Mouse (Mus musculus): ENCODE measurements at regions not wholly inside any gene's neighbourhood (a gene's known extent, or its start where the extent isn't known, plus 50 kb on each side); places are given as distances from the start of the nearest gene placed in this dataset.

GRCm38 (mm10) chr8:8498753-8499152 lies 162.3 kb downstream of the Efnb2 start:
- no peak for ATAC-seq
- Histone ChIP-seq H3K4me3 (ENCODE audit: low read depth, low read length) (no peak overlapping the region), H3K4me1 (replicated peaks; ENCODE audit: control insufficient read depth, insufficient read depth, low read length) (no peaks in the 10 kb centered on the region), H3K27me3 (replicated peaks; ENCODE audit: control insufficient read depth, insufficient read depth, low read length) (no peaks in the 10 kb centered on the region), H3K4me2 (replicated peaks; ENCODE audit: low read depth) (no peak overlapping the region), H3K9ac (ENCODE audit: low read depth, low read length) (no peak overlapping the region), H3K27ac (ENCODE audit: low read depth, low read length) (no peak overlapping the region), H3K9me3 (ENCODE audit: control insufficient read depth) (no peaks in the 10 kb centered on the region), H3K36me3 (ENCODE audit: control insufficient read depth, insufficient read depth) (no peaks in the 10 kb centered on the region)
- 66% methylated on average over 5 of the region's 5 CpGs for WGBS
- no peak for TF ChIP-seq CTCF (IDR thresholded peaks at IDR 0.05; ENCODE audit: low read depth)

- no peak for ATAC-seq
- Histone ChIP-seq H3K9me3 (ENCODE audit: control insufficient read depth) (no peaks in the 10 kb centered on the region), H3K36me3 (ENCODE audit: control insufficient read depth, insufficient read depth) (no peaks in the 10 kb centered on the region), H3K27ac (ENCODE audit: low read depth, low read length) (no peak overlapping the region), H3K4me1 (replicated peaks; ENCODE audit: control insufficient read depth, insufficient read depth, low read length) (no peaks in the 10 kb centered on the region), H3K9ac (ENCODE audit: low read depth, low read length) (no peak overlapping the region), H3K4me2 (replicated peaks; ENCODE audit: low read depth) (no peak overlapping the region), H3K4me3 (ENCODE audit: low read depth, low read length) (no peak overlapping the region), H3K27me3 (replicated peaks; ENCODE audit: control insufficient read depth, insufficient read depth, low read length) (no peaks in the 10 kb centered on the region)
- WGBS = 86% methylated on average over 7 of the region's 7 CpGs
- no peak for TF ChIP-seq CTCF (IDR thresholded peaks at IDR 0.05; ENCODE audit: low read depth)
Measured at GRCm38 (mm10) chr8:8495472-8495871, 165.6 kb downstream of the Efnb2 start.

- Histone ChIP-seq H3K9me3 (ENCODE audit: control insufficient read depth) (no peaks in the 10 kb centered on the region), H3K9ac (ENCODE audit: low read depth, low read length) (no peak overlapping the region), H3K36me3 (ENCODE audit: control insufficient read depth, insufficient read depth) (no peaks in the 10 kb centered on the region), H3K4me3 (ENCODE audit: low read depth, low read length) (no peak overlapping the region), H3K4me2 (replicated peaks; ENCODE audit: low read depth) (no peak overlapping the region), H3K27me3 (replicated peaks; ENCODE audit: control insufficient read depth, insufficient read depth, low read length) (no peaks in the 10 kb centered on the region), H3K4me1 (replicated peaks; ENCODE audit: control insufficient read depth, insufficient read depth, low read length) (no peaks in the 10 kb centered on the region), H3K27ac (ENCODE audit: low read depth, low read length) (no peak overlapping the region)
- WGBS = 92% methylated on average over 10 of the region's 10 CpGs
- no peak for ATAC-seq
- peak; percentile 22 for TF ChIP-seq CTCF (IDR thresholded peaks at IDR 0.05; ENCODE audit: low read depth)
Measured at GRCm38 (mm10) chr8:8494281-8494680, 166.8 kb downstream of the Efnb2 start.

GRCm38 (mm10) chr8:8491908-8492307 lies 169.1 kb downstream of the Efnb2 start:
- 85% methylated on average over 2 of the region's 2 CpGs for WGBS
- no peak for ATAC-seq

GRCm38 (mm10) chr8:8489784-8490183 lies 171.3 kb downstream of the Efnb2 start:
- 60% methylated on average over 9 of the region's 9 CpGs for WGBS
- TF ChIP-seq CTCF (IDR thresholded peaks at IDR 0.05; ENCODE audit: low read depth) = no peak
- Histone ChIP-seq H3K27me3 (replicated peaks; ENCODE audit: control insufficient read depth, insufficient read depth, low read length) (no peaks in the 10 kb centered on the region), H3K9me3 (ENCODE audit: control insufficient read depth) (no peaks in the 10 kb centered on the region), H3K4me1 (replicated peaks; ENCODE audit: control insufficient read depth, insufficient read depth, low read length) (0 out of 2 replicates have a peak, but pooled peaks cover 7% of the 10 kb centered on the region), H3K4me2 (replicated peaks; ENCODE audit: low read depth) (no peak overlapping the region), H3K36me3 (ENCODE audit: control insufficient read depth, insufficient read depth) (no peaks in the 10 kb centered on the region), H3K27ac (ENCODE audit: low read depth, low read length) (no peak overlapping the region), H3K9ac (ENCODE audit: low read depth, low read length) (no peak overlapping the region), H3K4me3 (ENCODE audit: low read depth, low read length) (no peak overlapping the region)
- ATAC-seq = no peak

More at GRCm38 (mm10) chr8:8491908-8492307, 169.1 kb downstream of the Efnb2 start:
- no peak overlapping the region for H3K27ac ChIP-seq (ENCODE audit: low read depth, low read length)
- TF ChIP-seq CTCF (IDR thresholded peaks at IDR 0.05; ENCODE audit: low read depth) = no peak
- no peak overlapping the region for H3K4me3 ChIP-seq (ENCODE audit: low read depth, low read length)
- H3K9me3 ChIP-seq (ENCODE audit: control insufficient read depth) = no peaks in the 10 kb centered on the region
- H3K4me2 ChIP-seq (replicated peaks; ENCODE audit: low read depth) = no peak overlapping the region
- no peak overlapping the region for H3K9ac ChIP-seq (ENCODE audit: low read depth, low read length)
- no peaks in the 10 kb centered on the region for H3K36me3 ChIP-seq (ENCODE audit: control insufficient read depth, insufficient read depth)
- 0 out of 2 replicates have a peak, but pooled peaks cover 7% of the 10 kb centered on the region for H3K4me1 ChIP-seq (replicated peaks; ENCODE audit: control insufficient read depth, insufficient read depth, low read length)
- H3K27me3 ChIP-seq (replicated peaks; ENCODE audit: control insufficient read depth, insufficient read depth, low read length) = no peaks in the 10 kb centered on the region

GRCm38 (mm10) chr8:8488695-8489571 lies 172.1 kb downstream of the Efnb2 start:
- Histone ChIP-seq H3K27me3 (replicated peaks; ENCODE audit: control insufficient read depth, insufficient read depth, low read length) (no peaks in the 10 kb centered on the region), H3K27ac (ENCODE audit: low read depth, low read length) (no peak overlapping the region), H3K4me2 (replicated peaks; ENCODE audit: low read depth) (no peak overlapping the region; the same call in 1 of the 2 replicates), H3K4me3 (ENCODE audit: low read depth, low read length) (no peak overlapping the region), H3K4me1 (replicated peaks; ENCODE audit: control insufficient read depth, insufficient read depth, low read length) (0 out of 2 replicates have a peak, but pooled peaks cover 7% of the 10 kb centered on the region), H3K36me3 (ENCODE audit: control insufficient read depth, insufficient read depth) (no peaks in the 10 kb centered on the region), H3K9me3 (ENCODE audit: control insufficient read depth) (no peaks in the 10 kb centered on the region), H3K9ac (ENCODE audit: low read depth, low read length) (no peak overlapping the region)
- no peak for TF ChIP-seq CTCF (IDR thresholded peaks at IDR 0.05; ENCODE audit: low read depth)
- peak; percentile 10; the same call in 1 of the 2 replicates for ATAC-seq
- 38% methylated on average over 26 of the region's 26 CpGs for WGBS

All from intestine, postnatal 0 days (tissue).